Mouse (Mus musculus) CD4-positive helper T cell, adult 2 months (primary cell): ENCODE results near the gene Ahcyl1.
A peak's percentile ranks its signal among the peaks of the same experiment; 100 is the strongest.
"Not testable (repeated sequence)": the region's sequence is repeated elsewhere in the genome, so short reads cannot be mapped to it uniquely, and the experiment has no call there.

Experiments used
- DNase-seq: peaks from one replicate; pipeline ENCODE4 v3.0.0-alpha.2; 2012; ENCODE audit warnings: low read depth, missing footprints, low spot score

Gene Ahcyl1

GRCm38 (mm10) chr3:107695948-107696881 is at the start of gene Ahcyl1:
TSS of gene Ahcyl1 (minus strand) at chr3:107696560.
- peak; percentile 98 for DNase-seq

- DNase-seq = no peak
Observed at GRCm38 (mm10) chr3:107746026-107746425, 49.7 kb upstream of the Ahcyl1 start.

GRCm38 (mm10) chr3:107743650-107744049 is 47.3 kb upstream of the Ahcyl1 start:
- no peak for DNase-seq

GRCm38 (mm10) chr3:107743107-107743506 is 46.7 kb upstream of the Ahcyl1 start:
- no peak for DNase-seq

GRCm38 (mm10) chr3:107742071-107742710 is 45.8 kb upstream of the Ahcyl1 start:
- no peak for DNase-seq

- DNase-seq = no peak
Observed at GRCm38 (mm10) chr3:107741387-107741786, 45.0 kb upstream of the Ahcyl1 start.

- no peak for DNase-seq
Observed at GRCm38 (mm10) chr3:107740578-107741207, 44.3 kb upstream of the Ahcyl1 start.

- no peak for DNase-seq
Observed at GRCm38 (mm10) chr3:107739966-107740365, 43.6 kb upstream of the Ahcyl1 start.

- no peak for DNase-seq
Observed at GRCm38 (mm10) chr3:107739456-107739855, 43.1 kb upstream of the Ahcyl1 start.

- DNase-seq = no peak
Observed at GRCm38 (mm10) chr3:107738620-107739019, 42.3 kb upstream of the Ahcyl1 start.

GRCm38 (mm10) chr3:107737609-107738190 is 41.3 kb upstream of the Ahcyl1 start:
- DNase-seq = no peak

GRCm38 (mm10) chr3:107735620-107736019 is 39.3 kb upstream of the Ahcyl1 start:
- DNase-seq = not testable (repeated sequence)

- no peak for DNase-seq
Observed at GRCm38 (mm10) chr3:107733329-107733728, 37.0 kb upstream of the Ahcyl1 start.

GRCm38 (mm10) chr3:107730236-107730635 is 33.9 kb upstream of the Ahcyl1 start:
- DNase-seq = no peak

GRCm38 (mm10) chr3:107728509-107728908 is 32.1 kb upstream of the Ahcyl1 start:
- no peak for DNase-seq

- DNase-seq = no peak
Observed at GRCm38 (mm10) chr3:107715971-107716370, 19.6 kb upstream of the Ahcyl1 start.

GRCm38 (mm10) chr3:107714276-107714933 is 18.0 kb upstream of the Ahcyl1 start:
- DNase-seq = no peak

- no peak for DNase-seq
Observed at GRCm38 (mm10) chr3:107712081-107712480, 15.7 kb upstream of the Ahcyl1 start.

GRCm38 (mm10) chr3:107709156-107709555 is 12.8 kb upstream of the Ahcyl1 start:
- no peak for DNase-seq

GRCm38 (mm10) chr3:107707239-107707638 is 10.9 kb upstream of the Ahcyl1 start:
- DNase-seq = no peak

GRCm38 (mm10) chr3:107706164-107706563 is 9.8 kb upstream of the Ahcyl1 start:
- no peak for DNase-seq
